Mouse (Mus musculus): ENCODE data around the gene Gm7145. TPM values are rescaled to one million over a fixed set of nuclear protein-coding genes. Genes with fewer than 3 reads are reported as not detected.
"Not testable (repeated sequence)": the region's sequence is repeated elsewhere in the genome, so short reads cannot be mapped to it uniquely, and the experiment has no call there.

Gm7145 gene
- polyA plus RNA-seq (2015; fragmentation: Nextera tagmentation; extraction: Ambion mirVana): not detected in 2 replicates

DNA sequence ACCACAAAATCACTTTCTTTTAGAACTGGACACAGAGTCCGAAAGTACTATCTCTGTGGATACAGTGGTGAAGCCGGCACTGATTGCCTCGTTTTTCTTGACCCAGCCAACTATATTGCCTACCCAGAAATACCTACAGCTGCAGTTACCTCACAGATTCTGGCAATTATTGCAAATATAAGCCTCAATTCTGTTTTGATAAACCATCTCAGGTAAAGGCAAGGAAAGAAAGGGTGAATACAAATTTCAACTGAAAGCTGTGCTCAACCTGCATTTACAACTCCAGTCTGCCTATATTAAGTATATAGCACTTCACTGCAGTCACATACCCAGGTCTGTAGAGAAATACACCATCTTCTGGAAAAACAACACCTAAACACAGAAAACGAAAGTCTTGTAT, at the start of gene Gm7145:
TSS of gene Gm7145 (plus strand) at position 301 of the 400 bp plus-strand sequence.
- Histone ChIP-seq H3K9ac (no peak within 1 kb of the TSS), H3K27me3 (no peaks in the 10 kb centered on the region), H3K27ac (no peak within 1 kb of the TSS), H3K4me1 (no peaks in the 10 kb centered on the region), H3K4me3 (no peak within 1 kb of the TSS), H3K9me3 (no peaks in the 10 kb centered on the region), H3K4me2 (no peak within 1 kb of the TSS), H3K36me3 (no peaks in the 10 kb centered on the region)
- WGBS: 73% methylated on average over 4 of the region's 4 CpGs
- ATAC-seq (ENCODE audit: insufficient number of reproducible peaks, low FRiP score, low TSS enrichment, low read depth): no peak

DNA sequence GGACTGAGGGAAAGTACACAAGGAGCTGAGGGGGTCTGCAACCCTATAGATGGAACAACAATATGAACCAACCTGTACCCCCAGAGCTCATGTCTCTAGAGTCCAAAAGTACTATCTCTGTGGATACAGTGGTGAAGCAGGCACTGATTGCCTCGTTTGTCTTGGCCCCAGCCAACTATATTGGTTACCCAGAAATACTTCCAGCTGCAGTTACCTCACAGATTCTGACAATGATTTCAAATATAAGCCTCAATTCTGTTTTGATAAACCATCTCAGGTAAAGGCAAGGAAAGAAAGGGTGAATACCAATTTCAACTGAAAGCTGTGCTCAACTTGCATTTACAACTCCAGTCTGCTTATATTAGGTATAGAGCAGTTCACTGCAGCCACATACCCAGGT, 38.0 kb upstream of the Gm7145 start, which contains the start of gene Gm28168:
TSS of gene Gm28168 (plus strand) at position 301 of the 400 bp plus-strand sequence.
- not testable (repeated sequence) for H3K9ac ChIP-seq; H3K4me1 ChIP-seq; H3K9me3 ChIP-seq; ATAC-seq (ENCODE audit: insufficient number of reproducible peaks, low FRiP score, low TSS enrichment, low read depth); H3K4me3 ChIP-seq; H3K4me2 ChIP-seq; H3K27me3 ChIP-seq; H3K27ac ChIP-seq; H3K36me3 ChIP-seq
- 18% methylated on average over 1 of the region's 1 CpGs for WGBS

DNA sequence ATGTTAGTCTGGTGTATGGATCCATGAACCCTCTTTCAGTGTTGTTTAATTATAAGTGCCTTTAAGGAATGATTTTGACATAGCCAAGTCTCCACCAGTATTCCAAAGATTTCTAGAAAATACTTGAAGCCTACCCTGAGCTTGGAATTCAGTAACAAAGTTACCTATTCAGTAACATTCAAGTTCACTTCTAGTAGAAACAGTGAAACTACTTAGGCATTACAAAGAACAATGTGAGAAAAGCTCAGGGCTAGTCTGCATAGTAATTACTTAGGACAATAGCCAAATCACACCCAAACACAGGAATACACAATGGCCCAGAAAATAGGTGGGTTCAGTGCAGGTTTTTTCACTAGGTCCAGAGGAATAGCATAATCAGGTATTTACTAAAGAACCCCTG, 38.1 kb downstream of the Gm7145 start:
- H3K4me3 ChIP-seq; H3K4me1 ChIP-seq; ATAC-seq (ENCODE audit: insufficient number of reproducible peaks, low FRiP score, low TSS enrichment, low read depth); H3K36me3 ChIP-seq; H3K27me3 ChIP-seq; H3K4me2 ChIP-seq; H3K9ac ChIP-seq; H3K27ac ChIP-seq; H3K9me3 ChIP-seq: not testable (repeated sequence)

DNA sequence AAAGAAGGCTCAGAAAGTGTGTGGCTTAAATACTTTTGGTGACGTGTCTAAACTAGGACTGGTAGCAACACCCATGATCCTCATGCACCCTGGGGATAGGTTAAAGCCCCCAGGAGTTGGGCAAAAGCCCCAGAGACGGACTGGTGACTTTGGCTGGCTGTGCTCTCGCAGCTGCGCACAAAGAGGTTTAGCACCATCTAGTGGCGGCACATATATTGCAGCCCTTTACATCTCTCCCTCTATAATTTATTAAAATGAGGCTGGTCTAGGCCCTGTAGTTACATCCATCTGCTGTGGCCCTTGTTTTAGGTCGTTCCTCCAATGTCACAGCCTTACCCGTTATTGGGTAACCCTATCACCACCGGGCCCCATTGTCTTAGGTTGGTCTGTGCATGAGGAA, 47.0 kb downstream of the Gm7145 start:
- not testable (repeated sequence) for H3K4me1 ChIP-seq; ATAC-seq (ENCODE audit: insufficient number of reproducible peaks, low FRiP score, low TSS enrichment, low read depth); H3K4me2 ChIP-seq; H3K9ac ChIP-seq; H3K9me3 ChIP-seq; H3K27ac ChIP-seq; H3K36me3 ChIP-seq; H3K4me3 ChIP-seq; H3K27me3 ChIP-seq
- 31% methylated on average over 8 of the region's 8 CpGs for WGBS

Other genes starting within 250 kb of the Gm7145 start
- not detected in 2 replicates for gene B020011L13Rik, start 184.8 kb upstream of the Gm7145 start, polyA plus RNA-seq (2015; fragmentation: Nextera tagmentation; extraction: Ambion mirVana)
- not detected in 2 replicates for gene Gm28360, start 135.9 kb upstream of the Gm7145 start, polyA plus RNA-seq (2015; fragmentation: Nextera tagmentation; extraction: Ambion mirVana)
- gene Gm28168, start 37.9 kb upstream of the Gm7145 start, polyA plus RNA-seq (2015; fragmentation: Nextera tagmentation; extraction: Ambion mirVana): not detected in 2 replicates
- 0.04 and 0.09 TPM in 2 replicates for gene Gm29106, start 210.6 kb downstream of the Gm7145 start, polyA plus RNA-seq (2015; fragmentation: Nextera tagmentation; extraction: Ambion mirVana)